In the genomic region with DNA sequence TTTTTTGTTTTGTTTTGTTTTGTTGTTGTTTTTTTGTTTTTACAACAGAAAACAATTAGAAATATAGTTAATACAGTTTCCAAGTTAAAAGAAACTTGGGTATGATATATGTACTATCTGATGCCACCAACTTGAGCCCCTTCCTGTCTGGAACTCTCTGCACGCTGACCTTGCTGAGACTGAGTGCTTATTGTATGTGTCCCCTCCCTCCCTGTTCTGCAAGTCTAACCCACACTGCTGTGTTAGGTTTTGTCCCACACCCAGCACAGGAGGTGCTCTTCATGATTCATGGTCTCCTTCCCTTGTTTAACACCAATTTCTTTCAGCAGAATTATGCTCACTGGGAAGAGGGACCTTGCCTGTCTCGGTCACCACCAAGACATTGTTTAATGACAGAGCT, we compare ENCODE assay signal across 25 mouse cellular contexts. TPM values are rescaled to one million over a fixed set of nuclear protein-coding genes. Genes with fewer than 3 reads are reported as not detected.
DNase-seq lines count a peak whose midpoint lies in the region; ATAC-seq and TF ChIP-seq lines count a peak whose summit lies in the region.
"Had no signal": no experiment of that assay in that cellular context is flagged by ENCODE, and none has a peak within 500 bp of the region (broad histone marks: within the 10 kb centered on the region; RNA-seq: fewer than 3 reads in every experiment).

No protein-coding gene starts in this region.

- no peaks in the 10 kb centered on the region for H3K27me3 ChIP-seq in kidney, embryonic 15.5 days
- H3K27me3 ChIP-seq in lung, embryonic 15.5 days: no peaks in the 10 kb centered on the region
- H3K27me3 ChIP-seq in lung, postnatal 0 days (replicated peaks; ENCODE audit: insufficient read depth, low read length): no peaks in the 10 kb centered on the region
- H3K27me3 ChIP-seq: CH12.LX; embryonic facial prominence, embryonic 12.5 days; forebrain, embryonic 13.5 days; Patski had no signal

- no peak for TF ChIP-seq EP300 in lung, postnatal 0 days (IDR thresholded peaks at IDR 0.05)

- no peak overlapping the region for H3K9ac ChIP-seq in kidney, embryonic 15.5 days
- no peak overlapping the region for H3K9ac ChIP-seq in lung, embryonic 15.5 days
- H3K9ac ChIP-seq in lung, postnatal 0 days (replicated peaks; ENCODE audit: low read depth): no peak overlapping the region
- H3K9ac ChIP-seq: embryonic facial prominence, embryonic 12.5 days; forebrain, embryonic 13.5 days had no signal

- H3K27ac ChIP-seq in kidney, embryonic 15.5 days: no peak overlapping the region
- 0 out of 2 replicates have a peak overlapping the region, but pooled peaks have one; percentile 15 for H3K27ac ChIP-seq in lung, embryonic 15.5 days
- H3K27ac ChIP-seq in lung, postnatal 0 days (ENCODE audit: low read length): no peak overlapping the region
- H3K27ac ChIP-seq: embryonic facial prominence, embryonic 10.5 days; embryonic facial prominence, embryonic 12.5 days; forebrain, embryonic 13.5 days had no signal

- H3K36me3 ChIP-seq in kidney, embryonic 15.5 days: no peaks in the 10 kb centered on the region
- H3K36me3 ChIP-seq in lung, embryonic 15.5 days: no peaks in the 10 kb centered on the region
- no peaks in the 10 kb centered on the region for H3K36me3 ChIP-seq in lung, postnatal 0 days (ENCODE audit: insufficient read depth, low read length)
- H3K36me3 ChIP-seq: embryonic facial prominence, embryonic 10.5 days; embryonic facial prominence, embryonic 12.5 days; G1E had no signal

- no peak overlapping the region for H3K4me3 ChIP-seq in kidney, embryonic 15.5 days (replicated peaks)
- no peak overlapping the region for H3K4me3 ChIP-seq in lung, embryonic 15.5 days
- H3K4me3 ChIP-seq in lung, postnatal 0 days (ENCODE audit: low read depth, low read length): no peak overlapping the region
- H3K4me3 ChIP-seq: embryonic facial prominence, embryonic 10.5 days; embryonic facial prominence, embryonic 12.5 days; forebrain, embryonic 13.5 days had no signal

- 0 out of 2 replicates have a peak, but pooled peaks have one; percentile 40 for ATAC-seq in kidney, embryonic 15.5 days (replicated peaks; ENCODE audit: low FRiP score)
- no peak for ATAC-seq in lung, embryonic 15.5 days (ENCODE audit: borderline replicate concordance, extremely low read depth, low FRiP score, low TSS enrichment)
- ATAC-seq in lung, postnatal 0 days: peak; percentile 63
- ATAC-seq: activated CD4-positive, CD25-positive, alpha-beta regulatory T cell, adult 4 months; CD4-positive, CD25-positive, alpha-beta regulatory T cell, adult 4 months; forebrain, embryonic 13.5 days; Patski had no signal

- H3K4me1 ChIP-seq in kidney, embryonic 15.5 days: peaks cover 8% of the 10 kb centered on the region; the same call in 1 of the 2 replicates
- H3K4me1 ChIP-seq in lung, embryonic 15.5 days: peaks cover 2% of the 10 kb centered on the region; the same call in 1 of the 2 replicates
- no peaks in the 10 kb centered on the region for H3K4me1 ChIP-seq in lung, postnatal 0 days (ENCODE audit: insufficient read depth, low read depth, low read length)
- H3K4me1 ChIP-seq: forebrain, embryonic 13.5 days had no signal

- TF ChIP-seq CTCF in lung, postnatal 0 days (IDR thresholded peaks at IDR 0.05): no peak

- no peak overlapping the region for H3K4me2 ChIP-seq in kidney, embryonic 15.5 days
- no peak overlapping the region for H3K4me2 ChIP-seq in lung, embryonic 15.5 days
- no peak overlapping the region for H3K4me2 ChIP-seq in lung, postnatal 0 days (replicated peaks; ENCODE audit: low read depth, low read length)
- H3K4me2 ChIP-seq: embryonic facial prominence, embryonic 12.5 days; forebrain, embryonic 13.5 days had no signal

- H3K9me3 ChIP-seq in kidney, embryonic 15.5 days (replicated peaks): no peaks in the 10 kb centered on the region
- H3K9me3 ChIP-seq in lung, embryonic 15.5 days: no peaks in the 10 kb centered on the region
- no peaks in the 10 kb centered on the region for H3K9me3 ChIP-seq in lung, postnatal 0 days (ENCODE audit: low read length)
- H3K9me3 ChIP-seq: embryonic facial prominence, embryonic 10.5 days; G1E had no signal

- peak; percentile 74 for DNase-seq in heart, adult 11 months
- DNase-seq in heart, adult 9 months (ENCODE audit: low spot score in 2 of 2): no peak
- DNase-seq in kidney, postnatal 36 days: no peak
- DNase-seq in lung, postnatal 25 days (ENCODE audit: low spot score): no peak
- no peak for DNase-seq in lung, postnatal 0 days (ENCODE audit: low spot score)
- no peak for DNase-seq in lung, adult 18-20 months
- DNase-seq: adrenal gland, adult 8-10 months; adrenal gland, postnatal 14 days; adrenal gland, postnatal 36 days; B cell, adult 2 months; cerebellum, adult 11-12 months; cerebellum, adult 2 months; cerebellum, adult 9-10 months; cerebellum, postnatal 10 days; cerebellum, postnatal 25 days had no signal

- 47% methylated on average over 2 of the region's 2 CpGs for WGBS in kidney, embryonic 15.5 days
- WGBS in lung, embryonic 15.5 days: 61% methylated on average over 2 of the region's 2 CpGs
- WGBS in lung, postnatal 0 days: 55% methylated on average over 2 of the region's 2 CpGs

RNA-seq across cellular contexts. Expression of a gene that starts 56.3 kb away (rescaled TPM):
- polyA plus RNA-seq in kidney, embryonic 15.5 days (2015; fragmentation: Nextera tagmentation; extraction: Ambion mirVana): 12.7 and 13.9 TPM in 2 replicates
- 13.2 and 14.8 TPM in 2 replicates for polyA plus RNA-seq in lung, embryonic 15.5 days (2015; fragmentation: Nextera tagmentation; extraction: Ambion mirVana)
- polyA plus RNA-seq in lung, postnatal 0 days (2015; fragmentation: Nextera tagmentation; extraction: Ambion mirVana): 3.2 and 3.7 TPM in 2 replicates
